Mouse (Mus musculus) forebrain, embryonic 15.5 days (tissue): ENCODE data around the gene Nkain1. TPM values are rescaled to one million over a fixed set of nuclear protein-coding genes. Genes with fewer than 3 reads are reported as not detected.
A peak's percentile ranks its signal among the peaks of the same experiment; 100 is the strongest.

Experiments
- ATAC-seq: fragments of 200-750 bp; cut with Nextera tagmentation; replicated peaks from 2 replicates; pipeline ENCODE4 v1.8.0; 2017; ENCODE audit warnings: mild to moderate bottlenecking, moderate TSS enrichment, moderate library complexity
- H3K27ac ChIP-seq: fragments of 300-500 bp; sonication (generic); replicated peaks from 2 replicates; pipeline ENCODE4 v1.5.1; 2015; ENCODE audit warnings: mild to moderate bottlenecking, inconsistent platforms
- H3K27me3 ChIP-seq: fragments of 300-500 bp; sonication (generic); 2 replicates; pipeline ENCODE4 v1.6.1; 2015; ENCODE audit warnings: inconsistent platforms
- H3K36me3 ChIP-seq: fragments of 300-500 bp; sonication (generic); 2 replicates; pipeline ENCODE4 v1.6.1; 2015; ENCODE audit warnings: mild to moderate bottlenecking, inconsistent platforms
- H3K4me1 ChIP-seq: fragments of 300-500 bp; sonication (generic); 2 replicates; pipeline ENCODE4 v1.6.1; 2015; ENCODE audit warnings: inconsistent platforms
- H3K4me2 ChIP-seq: fragments of 300-500 bp; sonication (generic); replicated peaks from 2 replicates; pipeline ENCODE4 v1.6.1; 2015; ENCODE audit warnings: mild to moderate bottlenecking, inconsistent platforms
- H3K4me3 ChIP-seq: fragments of 300-500 bp; sonication (generic); 2 replicates; pipeline ENCODE4 v1.5.1; 2015; ENCODE audit warnings: mild to moderate bottlenecking, inconsistent platforms
- H3K9ac ChIP-seq: fragments of 300-500 bp; sonication (generic); replicated peaks from 2 replicates; pipeline ENCODE4 v1.6.1; 2015; ENCODE audit warnings: mild to moderate bottlenecking, inconsistent platforms
- H3K9me3 ChIP-seq: fragments of 300-500 bp; sonication (generic); 2 replicates; pipeline ENCODE4 v1.6.1; 2016; ENCODE audit warnings: inconsistent platforms
- WGBS: fragments of 180-500 bp; shearing (Covaris S2); methylation state at CpG from one replicate; pipeline ENCODE4 v1.1.7; 2015; ENCODE audit warnings: mixed read lengths; 5-methylcytosine and 5-hydroxymethylcytosine counted together
- polyA plus RNA-seq: library from polyadenylated mRNA; unstranded; fragments of >200 nt; fragmentation: Nextera tagmentation; extraction: Ambion mirVana; gene quantifications from 2 replicates; pipeline ENCODE4 v1.2.1, GENCODE M21; 2015

Nkain1 gene
- 9.3 TPM in 2 replicates for polyA plus RNA-seq

- no peaks in the 10 kb centered on the region for H3K27me3 ChIP-seq
- H3K9ac ChIP-seq: peak within 1 kb of the TSS; percentile 97
- H3K4me1 ChIP-seq: peaks cover 38% of the 10 kb centered on the region
- no peaks in the 10 kb centered on the region for H3K9me3 ChIP-seq
- no peaks in the 10 kb centered on the region for H3K36me3 ChIP-seq
- peak within 1 kb of the TSS; percentile 85 for H3K27ac ChIP-seq
- peak within 1 kb of the TSS; percentile 80 for H3K4me2 ChIP-seq
- under 1% methylated on average over 18 of the region's 41 CpGs for WGBS
- ATAC-seq: peak; percentile 85
- H3K4me3 ChIP-seq: peak within 1 kb of the TSS; percentile 77
Measured at GRCm38 (mm10) chr4:130574048-130574413, at the start of gene Nkain1. Nkain1 (minus strand) TSS chr4:130574173.

GRCm38 (mm10) chr4:130578734-130579274, 4.8 kb upstream of the Nkain1 start:
- 81% methylated on average over 9 of the region's 9 CpGs for WGBS
- H3K4me2 ChIP-seq: no peak overlapping the region
- ATAC-seq: no peak

DNA sequence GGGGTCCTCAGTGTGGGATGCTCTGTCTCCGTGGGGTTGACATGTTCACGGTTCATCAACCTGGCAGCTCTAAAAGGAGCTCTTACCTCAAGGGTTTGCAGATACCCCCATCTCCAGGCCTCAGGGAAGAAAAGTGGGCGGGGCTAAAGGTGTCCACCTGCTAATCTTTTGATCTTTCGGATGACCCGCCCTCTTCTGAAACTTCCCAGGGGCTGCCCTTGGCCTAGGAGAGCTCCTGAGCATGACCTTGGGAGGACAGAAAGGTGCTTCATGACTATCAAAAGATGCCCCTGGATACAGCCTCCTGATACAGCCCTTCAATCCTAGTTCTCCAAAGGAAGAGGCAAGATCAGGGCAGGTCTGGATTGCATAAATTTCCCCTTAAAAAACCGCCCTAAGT, 3.1 kb upstream of the Nkain1 start:
- H3K9ac ChIP-seq: no peak overlapping the region
- H3K9me3 ChIP-seq: no peaks in the 10 kb centered on the region
- H3K36me3 ChIP-seq: no peaks in the 10 kb centered on the region
- H3K27me3 ChIP-seq: no peaks in the 10 kb centered on the region
- H3K27ac ChIP-seq: no peak overlapping the region
- WGBS: 64% methylated on average over 6 of the region's 6 CpGs
- no peak overlapping the region for H3K4me2 ChIP-seq
- ATAC-seq: no peak
- no peak overlapping the region for H3K4me3 ChIP-seq
- peaks cover 11% of the 10 kb centered on the region for H3K4me1 ChIP-seq

More at GRCm38 (mm10) chr4:130578734-130579274, 4.8 kb upstream of the Nkain1 start:
- H3K9ac ChIP-seq: no peak overlapping the region
- no peaks in the 10 kb centered on the region for H3K36me3 ChIP-seq
- no peak overlapping the region for H3K27ac ChIP-seq
- H3K4me3 ChIP-seq: no peak overlapping the region
- peaks cover 5% of the 10 kb centered on the region for H3K4me1 ChIP-seq
- H3K27me3 ChIP-seq: no peaks in the 10 kb centered on the region
- H3K9me3 ChIP-seq: no peaks in the 10 kb centered on the region

DNA sequence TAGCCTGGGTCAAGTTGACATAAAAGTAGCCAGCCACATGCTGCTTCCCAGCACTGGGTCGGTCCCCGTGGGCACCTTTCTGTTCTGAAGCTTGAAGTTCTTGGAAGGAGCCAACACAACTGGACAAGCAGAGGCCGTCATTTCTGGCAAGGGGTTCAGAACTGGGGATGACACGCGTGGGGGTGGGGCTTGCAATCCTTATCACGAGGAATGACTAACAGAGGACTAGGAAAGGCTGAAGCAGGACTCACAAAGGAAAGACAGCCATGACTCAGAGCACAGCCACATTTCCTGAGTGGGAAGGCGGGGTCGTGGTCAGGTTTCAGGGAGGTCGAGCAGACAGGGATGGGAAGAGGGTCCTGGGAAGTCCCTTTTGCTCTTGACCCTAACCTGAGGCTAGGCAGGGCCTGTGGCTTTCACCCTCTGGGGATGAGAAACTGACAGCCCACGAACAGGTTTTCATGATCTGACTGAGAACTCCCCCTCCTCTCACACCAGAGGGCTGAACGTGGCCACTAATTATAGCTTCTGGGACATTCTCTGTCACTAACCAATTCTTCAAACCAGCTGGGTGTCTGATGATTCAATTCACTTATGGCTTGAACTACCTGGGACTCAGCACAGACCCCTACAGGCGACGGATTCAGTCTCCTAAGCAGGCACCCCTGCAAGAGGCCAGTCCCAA, 2.4 kb upstream of the Nkain1 start:
- Histone ChIP-seq H3K36me3 (no peaks in the 10 kb centered on the region), H3K27ac (no peak overlapping the region), H3K27me3 (no peaks in the 10 kb centered on the region), H3K9me3 (no peaks in the 10 kb centered on the region), H3K4me1 (peaks cover 18% of the 10 kb centered on the region), H3K4me3 (no peak overlapping the region), H3K4me2 (no peak overlapping the region), H3K9ac (no peak overlapping the region)
- ATAC-seq: no peak
- 62% methylated on average over 13 of the region's 13 CpGs for WGBS

DNA sequence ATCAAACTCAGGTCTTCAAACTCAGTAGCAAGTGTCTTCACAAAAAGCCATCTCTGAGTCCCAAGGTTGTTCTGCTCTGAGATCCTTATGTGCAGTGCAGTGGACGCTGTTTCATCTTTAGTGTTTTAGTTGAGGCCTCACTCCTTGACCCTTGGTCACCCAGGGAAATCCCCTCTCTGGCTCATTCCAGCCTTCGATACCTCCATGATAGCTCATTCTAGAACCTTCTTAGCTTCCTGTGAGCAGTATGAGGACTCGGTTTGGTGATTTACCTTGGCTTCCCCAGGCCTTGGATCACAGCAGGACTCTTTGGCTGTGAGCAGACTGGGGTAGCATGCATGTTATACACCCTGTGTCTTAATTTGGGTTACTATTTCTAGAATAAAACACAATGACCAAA, 1.6 kb upstream of the Nkain1 start:
- Histone ChIP-seq H3K9me3 (no peaks in the 10 kb centered on the region), H3K27me3 (no peaks in the 10 kb centered on the region), H3K4me2 (no peak overlapping the region), H3K9ac (no peak overlapping the region), H3K4me1 (peaks cover 26% of the 10 kb centered on the region), H3K27ac (no peak overlapping the region), H3K36me3 (no peaks in the 10 kb centered on the region), H3K4me3 (no peak overlapping the region)
- WGBS: 83% methylated on average over 3 of the region's 3 CpGs
- ATAC-seq: no peak

GRCm38 (mm10) chr4:130574861-130575460, 988 bp upstream of the Nkain1 start:
- Histone ChIP-seq H3K4me3 (peak overlapping the region; percentile 77; the same call in 1 of the 2 replicates), H3K27me3 (no peaks in the 10 kb centered on the region), H3K9me3 (no peaks in the 10 kb centered on the region), H3K9ac (no peak overlapping the region), H3K4me2 (no peak overlapping the region), H3K27ac (no peak overlapping the region), H3K4me1 (peaks cover 31% of the 10 kb centered on the region), H3K36me3 (no peaks in the 10 kb centered on the region)
- ATAC-seq: no peak
- 86% methylated on average over 7 of the region's 7 CpGs for WGBS

DNA sequence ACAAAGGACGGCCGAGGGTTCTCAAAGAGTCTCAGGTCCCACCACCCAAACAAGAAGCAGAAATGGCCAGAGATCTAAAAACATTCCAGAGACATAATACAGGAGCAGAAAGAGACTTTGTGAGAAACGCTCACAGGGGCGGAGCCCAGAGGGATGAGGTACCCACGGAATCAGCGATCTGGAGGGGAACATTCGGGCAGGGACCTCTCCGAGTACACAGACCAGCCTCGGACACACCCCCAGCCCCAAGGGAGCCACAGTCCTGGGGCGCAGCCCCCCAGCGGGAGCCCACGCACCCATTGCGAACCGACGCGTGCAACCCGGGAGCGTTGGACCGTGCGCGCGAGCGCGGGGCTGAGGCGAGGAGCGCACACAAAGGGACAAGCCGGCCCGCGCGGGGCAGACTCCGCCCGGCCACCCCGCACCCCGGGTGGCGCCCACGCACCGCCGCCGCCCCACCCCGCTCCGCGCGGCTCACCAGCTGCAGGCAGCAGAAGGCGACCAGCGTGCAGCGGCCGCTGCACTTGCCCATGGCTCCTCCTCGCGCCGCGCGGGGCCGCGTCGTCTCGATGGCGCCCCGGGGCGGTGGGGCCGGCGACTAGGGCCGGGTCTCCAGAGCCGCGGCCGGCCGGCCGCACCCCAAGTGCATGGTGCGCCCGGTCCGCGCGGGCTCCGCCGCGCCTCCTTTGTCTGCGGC, 474 bp downstream of the Nkain1 start:
- H3K27me3 ChIP-seq: no peaks in the 10 kb centered on the region
- H3K4me2 ChIP-seq: peak overlapping the region; percentile 80
- peak; percentile 59 for ATAC-seq
- peak overlapping the region; percentile 97 for H3K9ac ChIP-seq
- peaks cover 44% of the 10 kb centered on the region for H3K4me1 ChIP-seq
- peak overlapping the region; percentile 77 for H3K4me3 ChIP-seq
- WGBS: under 1% methylated on average over 34 of the region's 76 CpGs
- H3K36me3 ChIP-seq: no peaks in the 10 kb centered on the region
- no peaks in the 10 kb centered on the region for H3K9me3 ChIP-seq
- peak overlapping the region; percentile 85 for H3K27ac ChIP-seq

DNA sequence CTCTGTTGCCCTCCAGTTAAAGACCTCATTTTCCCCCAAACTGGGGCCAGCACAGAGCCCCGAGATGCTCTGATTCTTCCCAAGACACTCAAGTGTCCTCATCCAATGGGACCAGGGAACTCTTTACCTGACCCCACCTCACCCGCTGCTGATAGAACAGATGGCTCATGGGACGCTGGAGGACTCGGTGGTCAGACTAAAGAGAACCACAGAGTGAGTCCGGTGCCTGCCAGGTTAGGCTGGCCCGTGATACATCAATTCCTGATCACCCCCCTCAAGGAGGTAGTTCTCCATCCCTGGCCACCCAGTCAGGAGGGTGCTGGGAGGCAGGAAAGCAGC, 992 bp downstream of the Nkain1 start:
- peak; percentile 20; the same call in 1 of the 2 replicates for ATAC-seq
- H3K27me3 ChIP-seq: no peaks in the 10 kb centered on the region
- H3K9ac ChIP-seq: peak overlapping the region; percentile 97
- H3K4me1 ChIP-seq: peaks cover 49% of the 10 kb centered on the region
- H3K36me3 ChIP-seq: no peaks in the 10 kb centered on the region
- H3K27ac ChIP-seq: peak overlapping the region; percentile 85
- 0% methylated on average over 6 of the region's 6 CpGs for WGBS
- peak overlapping the region; percentile 80 for H3K4me2 ChIP-seq
- no peaks in the 10 kb centered on the region for H3K9me3 ChIP-seq
- peak overlapping the region; percentile 77 for H3K4me3 ChIP-seq

DNA sequence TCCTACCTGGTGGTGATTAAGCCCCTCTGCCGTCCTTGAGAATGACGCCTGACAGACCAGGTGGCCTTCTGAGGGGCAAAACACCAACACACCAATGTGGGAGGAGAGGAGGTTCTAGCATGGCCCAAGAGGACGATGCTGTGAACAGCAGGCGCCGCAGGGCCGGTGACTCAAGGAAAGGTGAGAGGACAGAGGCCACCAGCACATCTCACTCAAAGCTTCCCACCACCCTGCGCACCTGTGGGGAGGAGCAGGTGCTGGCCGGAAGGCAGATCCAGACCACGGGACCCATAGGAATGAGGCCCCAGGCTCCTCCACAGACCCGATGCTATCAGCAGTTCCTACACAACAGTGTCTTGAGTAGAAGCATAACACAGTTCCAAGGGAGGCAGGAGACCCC, 1.4 kb downstream of the Nkain1 start:
- peaks cover 53% of the 10 kb centered on the region for H3K4me1 ChIP-seq

GRCm38 (mm10) chr4:130570941-130571720, 2.8 kb downstream of the Nkain1 start:
- H3K4me1 ChIP-seq: peaks cover 53% of the 10 kb centered on the region
- peak overlapping the region; percentile 23 for H3K9ac ChIP-seq
- 9% methylated on average over 10 of the region's 10 CpGs for WGBS
- 0 out of 2 replicates have a peak overlapping the region, but pooled peaks have one; percentile 16 for H3K4me3 ChIP-seq
- H3K27ac ChIP-seq: peak overlapping the region; percentile 69
- ATAC-seq: 0 out of 2 replicates have a peak, but pooled peaks have one; percentile 35
- no peaks in the 10 kb centered on the region for H3K27me3 ChIP-seq
- H3K36me3 ChIP-seq: no peaks in the 10 kb centered on the region
- peak overlapping the region; percentile 80 for H3K4me2 ChIP-seq
- H3K9me3 ChIP-seq: no peaks in the 10 kb centered on the region

More for the DNA sequence above, 1.4 kb downstream of the Nkain1 start:
- 25% methylated on average over 10 of the region's 10 CpGs for WGBS
- H3K9me3 ChIP-seq: no peaks in the 10 kb centered on the region
- H3K27me3 ChIP-seq: no peaks in the 10 kb centered on the region
- H3K9ac ChIP-seq: peak overlapping the region; percentile 97
- H3K4me3 ChIP-seq: peak overlapping the region; percentile 77
- no peaks in the 10 kb centered on the region for H3K36me3 ChIP-seq
- H3K27ac ChIP-seq: peak overlapping the region; percentile 85; the same call in 1 of the 2 replicates
- peak overlapping the region; percentile 80 for H3K4me2 ChIP-seq
- no peak for ATAC-seq
